Mouse (Mus musculus): ENCODE results near the gene Plekhg1.

GRCm38 (mm10) chr10:3976623-3977010 is 236.5 kb downstream of the Plekhg1 start:
- TF ChIP-seq POLR2A (IDR thresholded peaks at IDR 0.05; ENCODE audit: control insufficient read depth, extremely low read depth, insufficient read depth, low read length, poor library complexity) (no peak), CTCF (IDR thresholded peaks at IDR 0.05; ENCODE audit: borderline replicate concordance, control insufficient read depth, extremely low read depth, insufficient read depth, low read length, poor library complexity) (no peak)

Data from thymus, adult 2 months (tissue).